Mouse (Mus musculus): ENCODE results near the gene E2f2. TPM values are rescaled to one million over a fixed set of nuclear protein-coding genes. Genes with fewer than 3 reads are reported as not detected.
A peak's percentile ranks its signal among the peaks of the same experiment; 100 is the strongest.

E2f2 gene
- total RNA-seq, 2 experiments from 2014 or later, result 10.2 to 17.0 TPM

DNA sequence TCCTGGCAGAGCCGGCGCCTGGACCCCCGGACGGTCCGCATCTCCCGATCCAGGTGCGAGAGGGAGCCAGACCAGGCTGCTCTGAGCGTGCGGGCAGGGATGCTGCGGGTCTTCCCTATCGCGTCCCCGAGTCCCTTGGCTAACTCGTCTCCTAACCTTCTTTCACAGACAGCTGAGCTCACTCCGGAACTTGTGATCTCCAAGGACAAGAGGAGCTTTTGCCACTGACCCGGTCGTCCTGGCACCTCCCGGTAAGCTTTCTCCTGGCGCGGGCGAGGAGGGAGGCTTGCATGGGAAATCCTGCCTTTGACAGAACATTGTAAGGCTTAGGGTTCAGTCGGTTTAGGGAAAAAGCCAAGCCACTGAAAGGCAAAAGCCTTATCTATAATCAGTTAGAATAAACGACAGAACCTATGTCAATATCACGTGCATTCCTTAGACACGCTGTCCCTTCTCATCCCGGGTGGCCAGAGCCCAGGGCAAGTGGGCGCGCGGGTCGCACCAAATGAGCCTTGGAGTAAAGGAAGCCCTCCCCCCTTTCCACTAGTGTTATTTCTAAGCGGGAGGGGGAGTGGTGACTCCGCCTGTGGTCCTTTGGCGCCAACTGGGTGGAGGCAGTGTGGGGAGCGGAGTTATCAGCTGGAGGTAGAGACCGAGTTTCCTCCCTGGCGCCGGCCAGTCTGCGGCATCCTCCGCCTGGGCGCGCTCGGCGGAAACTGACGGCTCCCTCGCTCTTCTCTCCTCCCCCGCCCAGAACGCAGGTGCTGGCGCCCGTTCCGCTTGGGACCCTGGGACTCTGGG lies 27.9 kb upstream of the E2f2 start:
- ATAC-seq (replicated peaks; ENCODE audit: low FRiP score, low TSS enrichment, poor library complexity, severe bottlenecking), result peak; percentile 38; the same call in 1 of the 2 replicates

DNA sequence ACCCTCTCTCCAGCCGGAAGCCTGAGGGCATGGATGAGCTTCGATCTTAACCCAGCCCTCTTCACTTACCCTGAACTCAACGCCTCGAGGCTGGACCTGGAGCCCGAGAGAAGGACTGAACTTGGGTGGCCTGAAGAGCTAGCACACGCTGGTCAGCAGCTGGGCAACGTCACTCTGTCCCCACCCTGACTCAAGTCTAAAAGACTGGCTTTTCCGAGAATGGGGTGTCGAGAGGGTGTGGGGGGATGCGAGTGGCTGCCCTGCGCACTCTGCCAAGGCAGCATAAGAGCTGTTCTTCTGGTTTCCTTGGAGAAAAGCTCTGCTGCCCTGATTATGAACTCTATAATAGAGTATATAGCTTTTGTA lies 27.3 kb upstream of the E2f2 start:
- ATAC-seq (replicated peaks; ENCODE audit: low FRiP score, low TSS enrichment, poor library complexity, severe bottlenecking), result no peak

DNA sequence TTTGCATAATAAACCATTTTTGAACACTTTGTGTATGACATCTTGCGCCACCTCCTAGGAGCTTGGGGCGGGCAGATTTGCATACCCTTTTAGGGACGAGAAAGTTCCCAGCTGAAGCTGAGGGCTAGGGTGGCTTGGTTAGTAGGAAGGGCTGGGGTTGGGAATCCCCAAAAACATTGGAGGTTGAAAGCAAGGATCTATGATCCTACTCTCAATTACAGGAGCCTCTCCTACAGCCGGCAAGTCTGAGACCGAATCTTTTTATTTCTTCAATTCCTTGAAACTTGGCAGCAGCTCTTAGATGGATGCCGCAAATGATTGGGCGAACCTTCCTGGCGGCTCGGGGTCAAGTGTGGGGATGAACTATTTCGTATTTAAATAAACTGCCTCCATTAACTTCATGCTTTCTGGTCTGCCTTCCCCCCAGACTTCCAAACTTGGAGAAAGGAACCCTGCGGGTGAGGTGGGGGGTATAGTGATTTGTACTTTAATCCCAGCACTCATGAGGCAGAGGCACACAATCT lies 26.8 kb upstream of the E2f2 start:
- ATAC-seq (replicated peaks; ENCODE audit: low FRiP score, low TSS enrichment, poor library complexity, severe bottlenecking), result no peak

DNA sequence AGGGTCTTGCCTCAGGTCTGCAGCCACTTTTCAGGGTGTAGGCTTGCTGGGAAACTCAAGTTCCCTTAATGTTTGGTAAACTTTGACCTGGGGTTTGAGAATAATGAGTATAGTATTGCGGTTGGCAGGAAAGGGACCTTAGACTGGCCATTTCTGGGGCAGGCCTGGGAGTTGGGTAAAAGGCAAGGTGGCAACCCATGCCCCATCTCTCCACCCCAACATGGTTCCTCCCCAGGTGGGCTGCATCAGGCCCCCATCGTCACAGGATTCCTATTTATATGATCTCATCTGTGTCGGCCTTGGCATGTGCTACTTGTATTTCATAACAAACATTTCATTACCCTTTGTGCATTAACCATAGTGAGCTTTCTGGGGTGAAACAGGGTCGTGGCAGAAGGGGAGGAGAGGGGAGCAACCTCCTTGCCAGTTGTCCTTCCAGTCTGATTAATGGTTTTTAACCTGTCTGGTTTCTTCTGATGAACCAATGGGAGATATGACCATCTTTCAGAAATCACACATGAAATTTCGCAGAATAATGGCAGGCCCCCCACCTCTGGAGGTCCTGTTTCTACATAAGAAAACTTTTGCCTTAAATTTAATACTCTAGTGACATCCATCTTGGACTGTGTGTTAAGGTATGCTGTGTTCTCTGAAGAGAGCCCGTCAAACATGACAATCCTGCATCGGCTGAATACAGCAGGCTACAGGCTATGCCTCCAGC lies 26.0 kb upstream of the E2f2 start:
- no peak for ATAC-seq (replicated peaks; ENCODE audit: low FRiP score, low TSS enrichment, poor library complexity, severe bottlenecking)

DNA sequence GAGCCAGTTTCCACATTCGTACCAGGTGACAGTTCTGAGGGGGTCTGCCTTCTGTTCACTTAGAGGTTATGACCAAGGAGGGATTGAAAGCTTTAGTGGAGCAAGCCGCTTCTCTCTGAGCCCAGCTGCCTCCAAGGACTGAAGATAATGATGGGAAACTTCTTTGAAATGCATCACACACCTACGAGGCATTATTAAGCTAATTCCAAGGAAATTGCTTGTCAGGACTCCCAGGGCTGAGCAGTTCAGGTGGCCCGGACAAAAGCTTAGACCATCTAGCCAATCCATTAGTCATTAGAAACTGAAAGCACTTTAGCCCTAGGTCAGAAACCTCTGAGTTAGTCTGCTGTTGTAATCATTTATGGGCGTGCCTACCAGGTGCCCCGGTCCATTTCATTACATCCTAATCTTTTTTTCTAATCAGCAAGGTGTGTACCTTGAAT lies 25.5 kb upstream of the E2f2 start:
- no peak for ATAC-seq (replicated peaks; ENCODE audit: low FRiP score, low TSS enrichment, poor library complexity, severe bottlenecking)

DNA sequence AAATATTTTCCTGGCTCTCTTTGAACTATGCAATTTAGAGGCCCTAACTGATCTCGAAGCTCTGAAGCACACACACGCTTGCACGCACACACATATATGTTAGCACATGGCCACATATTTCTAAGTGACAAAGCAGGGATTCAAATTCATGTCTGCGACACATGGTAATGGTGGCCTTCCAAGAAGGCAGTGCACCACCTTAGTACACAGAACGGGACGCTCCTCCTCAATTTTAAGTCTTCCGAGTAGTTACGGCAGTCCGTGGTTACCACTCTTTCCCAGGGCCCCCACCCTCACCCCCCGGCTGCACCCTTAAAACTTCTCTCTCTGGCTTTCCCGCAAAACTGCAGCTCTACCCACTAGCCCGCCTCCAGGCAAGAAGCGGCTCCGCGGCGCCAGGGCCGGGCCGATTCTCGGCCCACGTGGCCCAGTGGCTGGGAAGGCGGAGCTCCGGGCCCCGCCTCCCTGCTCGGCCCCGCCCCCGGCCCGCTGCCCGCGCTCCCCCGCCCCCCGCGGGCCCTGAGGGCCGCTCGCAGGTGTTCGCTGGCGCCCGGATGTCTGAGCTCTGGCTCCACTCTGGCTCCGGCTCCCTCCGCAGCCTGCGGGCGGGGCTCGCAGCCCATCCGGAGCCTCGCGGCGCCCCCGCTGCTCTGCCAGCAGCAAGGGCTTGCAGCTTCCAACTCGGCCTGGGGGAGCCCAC lies 24.6 kb upstream of the E2f2 start:
- ATAC-seq (replicated peaks; ENCODE audit: low FRiP score, low TSS enrichment, poor library complexity, severe bottlenecking), result peak; percentile 38

DNA sequence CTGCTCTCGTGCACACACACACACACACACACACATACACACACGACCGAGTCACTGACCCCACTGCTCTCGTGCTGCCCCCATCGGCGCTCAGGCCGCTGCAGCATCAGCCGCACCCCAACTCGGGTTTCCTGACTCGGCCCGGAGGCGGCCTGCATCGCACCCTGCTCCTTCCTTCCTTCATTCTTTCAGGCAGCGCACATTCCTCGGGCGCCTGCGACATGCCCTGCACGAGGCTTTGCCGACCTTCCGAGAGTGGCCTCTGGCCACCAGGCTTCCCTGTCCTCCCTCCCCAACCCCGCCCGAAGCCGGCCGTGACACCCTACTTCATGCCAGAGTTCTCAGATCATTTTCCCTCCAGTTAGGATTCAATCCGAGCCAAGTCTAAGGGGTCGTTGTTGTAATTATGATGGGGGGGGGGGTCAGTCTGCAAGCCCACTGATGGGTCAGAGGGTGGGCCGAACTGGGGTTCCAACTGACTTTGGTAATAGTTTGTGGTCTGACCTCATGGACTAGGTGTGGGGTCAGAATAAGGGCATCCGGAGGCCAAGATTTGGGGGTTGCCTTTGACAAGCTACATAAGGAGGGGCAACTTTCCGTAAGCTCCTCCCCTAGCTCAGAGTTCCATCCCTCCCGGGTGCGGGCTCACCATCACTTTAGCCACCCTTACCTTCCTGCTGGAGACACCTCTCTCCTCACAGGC lies 23.7 kb upstream of the E2f2 start:
- ATAC-seq (replicated peaks; ENCODE audit: low FRiP score, low TSS enrichment, poor library complexity, severe bottlenecking), result no peak

DNA sequence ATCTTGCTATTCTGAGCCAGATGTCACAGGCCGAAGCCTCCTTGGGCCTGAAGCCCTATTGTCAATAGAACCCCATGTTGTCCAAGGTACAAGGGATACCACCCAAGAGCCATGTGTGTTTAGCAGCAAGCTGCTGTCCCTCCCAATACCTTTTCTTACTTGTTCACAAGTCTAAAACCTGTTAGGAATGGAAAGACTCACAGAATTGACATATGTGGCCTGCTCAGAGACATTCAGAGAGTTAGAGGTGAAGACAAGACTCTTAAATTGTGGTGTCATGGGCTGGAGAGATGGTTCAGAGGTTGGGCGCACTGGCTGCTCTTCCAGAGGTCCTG lies 23.2 kb upstream of the E2f2 start:
- ATAC-seq (replicated peaks; ENCODE audit: low FRiP score, low TSS enrichment, poor library complexity, severe bottlenecking), result no peak

DNA sequence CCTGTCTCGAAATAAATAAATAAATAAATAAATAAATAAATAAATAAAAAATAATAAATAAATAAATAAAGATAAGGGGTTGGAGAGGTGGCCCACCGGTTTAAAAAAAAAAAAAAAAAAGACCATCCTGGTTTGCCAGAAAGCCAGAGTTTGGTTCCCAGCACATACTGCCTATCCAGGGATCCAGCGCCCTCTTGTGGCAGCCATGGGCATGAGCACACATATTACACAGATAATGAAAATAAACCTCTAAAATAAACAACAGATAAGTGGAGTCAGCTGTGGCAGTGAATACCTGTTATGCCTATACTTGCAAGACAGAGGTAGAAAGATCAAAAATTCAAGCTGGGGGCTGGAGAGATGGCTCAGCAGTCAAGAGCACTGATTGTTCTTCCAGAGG lies 22.5 kb upstream of the E2f2 start:
- ATAC-seq (replicated peaks; ENCODE audit: low FRiP score, low TSS enrichment, poor library complexity, severe bottlenecking), result no peak

DNA sequence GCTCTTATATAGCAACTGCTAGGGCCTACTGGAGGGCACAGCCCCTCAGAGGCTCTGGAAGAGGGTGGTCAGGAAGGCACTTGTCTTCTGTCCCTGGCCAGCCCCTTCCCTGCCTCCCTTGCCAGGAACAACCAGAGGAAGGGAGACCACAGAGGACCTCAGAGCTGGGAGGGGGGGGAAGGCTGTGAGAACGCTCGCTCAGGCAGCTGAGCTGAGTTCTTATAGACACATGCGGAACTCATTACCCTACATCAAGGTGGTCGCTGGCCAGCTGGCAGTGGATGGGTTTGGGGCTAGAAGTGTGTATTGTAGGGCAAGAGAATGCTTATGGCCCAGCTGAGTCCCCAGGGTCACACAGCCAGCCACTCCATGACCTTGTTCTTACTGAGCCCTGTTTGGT lies 21.6 kb upstream of the E2f2 start:
- ATAC-seq (replicated peaks; ENCODE audit: low FRiP score, low TSS enrichment, poor library complexity, severe bottlenecking), result no peak

DNA sequence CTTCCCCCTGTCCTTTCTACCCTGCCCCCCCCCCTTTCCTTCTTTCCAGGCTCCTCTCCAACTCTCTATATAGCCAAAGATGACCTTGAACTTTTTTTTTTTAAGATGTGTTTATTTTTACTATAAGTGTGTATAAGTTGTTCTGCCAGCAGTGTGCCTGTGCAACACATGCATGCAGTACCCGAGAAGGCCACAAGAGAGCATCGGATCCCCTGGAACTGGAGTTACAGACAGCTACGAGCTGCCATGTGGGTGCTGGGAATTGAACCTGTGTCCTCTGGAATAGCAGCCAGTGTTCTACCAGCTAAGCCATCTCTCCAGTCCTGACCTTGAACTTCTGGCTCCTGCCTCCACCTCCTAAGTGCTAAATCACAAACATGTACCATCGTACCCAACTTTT lies 19.4 kb upstream of the E2f2 start:
- no peak for ATAC-seq (replicated peaks; ENCODE audit: low FRiP score, low TSS enrichment, poor library complexity, severe bottlenecking)

DNA sequence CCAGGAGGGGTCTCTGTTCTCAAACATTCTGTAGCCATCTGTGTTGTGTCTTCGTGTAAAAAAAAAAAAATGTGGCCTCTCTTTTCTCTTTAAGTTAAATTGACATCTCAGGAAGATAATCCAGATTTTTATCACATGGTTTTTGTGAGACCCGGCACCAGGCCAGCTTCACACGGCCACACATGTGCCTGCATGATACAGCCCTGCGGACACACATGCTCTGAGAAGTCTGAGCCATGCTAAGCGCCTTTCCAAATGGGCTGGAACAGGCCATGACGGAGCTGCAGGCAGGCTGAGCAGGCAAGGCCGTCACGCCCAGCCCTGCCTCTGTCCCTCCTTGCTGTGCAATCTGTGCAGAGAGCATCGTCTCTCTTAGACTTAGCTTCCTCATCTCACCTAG lies 17.7 kb upstream of the E2f2 start:
- no peak for ATAC-seq (replicated peaks; ENCODE audit: low FRiP score, low TSS enrichment, poor library complexity, severe bottlenecking)

DNA sequence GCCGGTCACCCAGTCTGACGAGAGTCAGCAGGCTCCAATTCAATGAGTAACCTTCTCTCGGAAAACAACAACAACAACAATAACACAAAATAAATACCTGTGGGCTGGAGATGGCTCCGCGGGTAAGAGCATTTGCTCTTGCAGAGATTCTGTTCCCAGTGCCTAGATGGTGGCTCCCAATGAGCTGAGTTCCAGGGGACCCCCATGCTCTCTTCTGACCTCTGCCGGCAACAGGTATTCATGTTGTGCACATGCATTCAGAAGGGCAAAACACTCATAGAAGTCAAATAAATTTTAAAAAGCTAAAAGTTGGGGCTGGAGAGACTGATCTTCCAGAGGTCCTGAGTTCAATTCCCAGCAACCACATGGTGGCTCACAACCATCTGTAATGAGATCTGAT lies 13.7 kb upstream of the E2f2 start:
- no peak for ATAC-seq (replicated peaks; ENCODE audit: low FRiP score, low TSS enrichment, poor library complexity, severe bottlenecking)

DNA sequence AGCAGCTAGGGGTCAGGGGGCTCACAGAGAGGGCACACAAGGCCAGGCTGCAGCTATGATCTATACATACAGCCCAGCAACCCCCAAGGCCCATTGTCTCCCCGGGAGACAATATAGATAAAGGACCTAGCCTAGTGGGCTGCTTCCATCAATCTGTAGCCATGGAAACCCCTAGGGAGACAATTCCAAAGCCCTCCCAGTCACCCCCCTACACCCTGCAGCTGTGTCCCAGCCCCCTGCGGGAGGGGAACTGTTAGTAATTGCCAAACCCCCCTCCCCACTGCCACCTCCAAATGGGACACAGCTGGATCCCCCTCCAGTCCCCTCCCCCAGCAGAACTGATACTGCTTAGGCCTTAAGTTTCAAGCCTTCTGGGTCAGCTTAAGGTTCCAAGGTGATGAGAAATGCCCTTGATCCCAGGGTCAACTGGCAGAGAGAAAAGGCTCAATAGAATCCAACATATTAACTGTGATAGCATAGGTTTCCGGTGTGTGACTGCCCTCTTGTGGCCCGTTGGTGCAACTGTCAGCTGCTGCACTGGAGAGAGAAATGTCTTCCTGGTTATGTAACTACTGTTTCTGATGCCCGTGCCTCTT lies 12.3 kb upstream of the E2f2 start:
- peak; percentile 85 for ATAC-seq (replicated peaks; ENCODE audit: low FRiP score, low TSS enrichment, poor library complexity, severe bottlenecking)

DNA sequence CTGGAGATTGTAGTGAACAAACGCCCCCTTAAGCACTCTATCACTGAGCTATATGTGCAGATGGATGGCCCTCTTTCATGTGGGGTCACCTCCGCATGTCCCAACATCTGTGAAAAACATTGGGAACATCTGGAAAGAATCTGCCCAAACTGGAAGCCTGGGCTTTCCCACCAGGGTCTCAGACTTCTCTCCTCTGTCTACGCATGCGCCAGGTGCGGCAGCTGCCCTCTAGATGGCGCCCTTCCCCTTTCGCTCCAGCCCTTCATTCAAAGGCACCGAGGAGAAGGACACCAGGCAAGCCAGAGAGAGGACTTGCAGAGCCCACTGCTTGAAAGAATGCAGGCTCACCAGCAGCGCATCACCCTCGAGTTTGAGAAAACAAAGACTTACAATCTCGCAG lies 8.7 kb upstream of the E2f2 start:
- peak; percentile 76 for ATAC-seq (replicated peaks; ENCODE audit: low FRiP score, low TSS enrichment, poor library complexity, severe bottlenecking)

DNA sequence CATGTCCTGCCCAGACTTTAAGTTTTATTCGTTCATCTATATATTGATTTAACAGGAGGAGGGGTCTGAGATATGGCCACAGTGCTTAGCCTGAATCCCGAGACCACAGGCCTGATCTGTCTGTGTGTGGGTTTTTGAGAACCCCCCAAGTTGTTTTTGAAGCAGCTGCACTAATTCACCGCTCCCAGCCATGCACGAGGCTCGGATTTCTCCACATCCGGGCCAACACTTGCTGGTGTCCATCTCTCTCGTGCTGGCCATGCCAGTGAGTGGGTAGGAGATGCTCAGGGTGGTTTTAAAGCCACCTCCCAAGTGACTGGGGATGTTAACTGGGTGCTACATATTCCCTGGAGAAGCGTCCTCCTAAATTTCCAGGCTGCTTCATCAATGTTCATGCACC lies 7.2 kb upstream of the E2f2 start:
- no peak for ATAC-seq (replicated peaks; ENCODE audit: low FRiP score, low TSS enrichment, poor library complexity, severe bottlenecking)

DNA sequence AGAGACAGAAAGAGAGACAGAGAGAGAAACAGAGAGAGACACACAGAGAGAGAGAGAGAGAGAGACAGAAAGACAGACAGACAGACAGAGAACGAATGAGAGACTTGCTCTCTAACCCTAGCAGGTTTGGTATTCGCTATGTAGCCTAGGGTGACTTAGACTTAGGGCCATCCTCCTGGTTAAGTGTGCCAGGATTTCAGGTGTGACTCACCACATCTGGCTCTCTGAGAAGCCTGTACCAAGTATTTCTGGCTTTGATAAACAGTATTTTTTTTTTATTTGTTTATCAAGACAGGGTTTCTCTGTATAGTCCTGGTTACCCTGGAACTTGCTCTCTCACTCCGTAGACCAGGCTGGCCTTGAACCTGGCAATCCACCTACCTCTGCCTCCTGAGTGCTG lies 4.5 kb upstream of the E2f2 start:
- ATAC-seq (replicated peaks; ENCODE audit: low FRiP score, low TSS enrichment, poor library complexity, severe bottlenecking), result no peak

DNA sequence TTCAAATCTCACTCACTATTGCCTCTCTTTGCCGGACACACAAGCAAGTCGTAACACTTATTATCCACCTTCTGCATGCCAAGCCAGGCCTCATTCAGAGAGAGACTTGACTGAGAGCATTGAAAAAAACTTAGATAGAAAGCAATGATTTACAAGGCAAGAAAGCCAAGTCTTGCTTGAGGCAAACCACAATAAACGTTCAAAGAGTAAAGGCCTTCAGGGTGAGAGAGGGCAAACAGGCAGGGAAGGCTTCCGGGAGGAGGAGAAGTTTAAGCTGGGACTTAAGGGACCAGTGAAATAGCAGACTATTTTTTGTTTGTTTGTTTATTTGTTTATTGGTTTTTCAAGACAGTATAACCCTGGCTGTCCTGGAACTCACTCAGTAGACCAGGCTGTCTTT lies 1.8 kb upstream of the E2f2 start:
- no peak for ATAC-seq (replicated peaks; ENCODE audit: low FRiP score, low TSS enrichment, poor library complexity, severe bottlenecking)

DNA sequence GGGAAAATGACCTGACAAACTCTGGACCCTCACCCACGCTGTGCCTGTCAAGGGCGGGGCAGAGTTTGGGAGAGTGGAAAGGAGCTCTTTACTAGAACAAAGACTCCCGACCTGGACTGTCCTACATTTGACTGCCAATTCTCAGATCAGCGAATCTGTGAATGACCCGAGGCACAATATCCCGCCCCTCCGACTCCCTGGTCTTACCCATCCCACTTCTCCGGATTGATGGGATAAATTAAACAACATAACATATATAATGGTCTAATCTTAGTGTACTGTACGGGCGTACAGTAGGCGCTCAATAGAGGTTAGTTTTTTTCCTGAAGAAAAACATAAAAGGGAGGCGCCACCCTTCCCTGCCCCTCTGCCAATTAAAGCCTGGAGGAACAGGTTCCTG lies 739 bp upstream of the E2f2 start:
- no peak for ATAC-seq (replicated peaks; ENCODE audit: low FRiP score, low TSS enrichment, poor library complexity, severe bottlenecking)
